Mouse (Mus musculus) lung, postnatal 0 days (tissue): Measurements from ENCODE around the gene Trp73.

Source experiments
- CTCF ChIP-seq: IDR thresholded peaks from 2 replicates; pipeline ENCODE4 v1.5.1; 2016; ENCODE audit warnings: antibody characterized with exemption, mild to moderate bottlenecking
- EP300 ChIP-seq: IDR thresholded peaks from 2 replicates; pipeline ENCODE4 v1.6.1; 2016; ENCODE audit warnings: antibody characterized with exemption, mild to moderate bottlenecking, control low read depth

GRCm38 (mm10) chr4:154026441-154026761 is 113.6 kb downstream of the Trp73 start:
- TF ChIP-seq CTCF: no peak
- TF ChIP-seq EP300: no peak
